Mouse (Mus musculus): ENCODE results near the gene Trim24.
"Not testable (repeated sequence)": the region's sequence is repeated elsewhere in the genome, so short reads cannot be mapped to it uniquely, and the experiment has no call there.

Gene Trim24

GRCm38 (mm10) chr6:37870245-37871136 lies at the start of gene Trim24:
Gene Trim24 (plus strand): TSS chr6:37870811.
- DNase-seq = peak; percentile 93 to 96

- no peak for DNase-seq
Measured at GRCm38 (mm10) chr6:37821531-37822051, 49.0 kb upstream of the Trim24 start.

GRCm38 (mm10) chr6:37822390-37822789 lies 48.2 kb upstream of the Trim24 start:
- DNase-seq = no peak

GRCm38 (mm10) chr6:37823731-37824130 lies 46.9 kb upstream of the Trim24 start:
- no peak for DNase-seq

- not testable (repeated sequence) for DNase-seq
Measured at GRCm38 (mm10) chr6:37825331-37826115, 45.1 kb upstream of the Trim24 start.

- DNase-seq = no peak
Measured at GRCm38 (mm10) chr6:37828955-37829354, 41.7 kb upstream of the Trim24 start.

GRCm38 (mm10) chr6:37829631-37830030 lies 41.0 kb upstream of the Trim24 start:
- no peak for DNase-seq

GRCm38 (mm10) chr6:37833691-37834090 lies 36.9 kb upstream of the Trim24 start:
- no peak for DNase-seq

- not testable (repeated sequence) for DNase-seq
Measured at GRCm38 (mm10) chr6:37836951-37837565, 33.6 kb upstream of the Trim24 start.

- no peak for DNase-seq
Measured at GRCm38 (mm10) chr6:37842779-37843605, 27.6 kb upstream of the Trim24 start.

- DNase-seq = no peak
Measured at GRCm38 (mm10) chr6:37843647-37844273, 26.9 kb upstream of the Trim24 start.

- not testable (repeated sequence) for DNase-seq
Measured at GRCm38 (mm10) chr6:37844947-37845346, 25.7 kb upstream of the Trim24 start.

- not testable (repeated sequence) for DNase-seq
Measured at GRCm38 (mm10) chr6:37847531-37847930, 23.1 kb upstream of the Trim24 start.

GRCm38 (mm10) chr6:37851352-37851751 lies 19.3 kb upstream of the Trim24 start:
- DNase-seq = no peak

GRCm38 (mm10) chr6:37853289-37853688 lies 17.3 kb upstream of the Trim24 start:
- DNase-seq = no peak

- no peak for DNase-seq
Measured at GRCm38 (mm10) chr6:37855384-37855783, 15.2 kb upstream of the Trim24 start.

- not testable (repeated sequence) for DNase-seq
Measured at GRCm38 (mm10) chr6:37856300-37856699, 14.3 kb upstream of the Trim24 start.

- DNase-seq = no peak
Measured at GRCm38 (mm10) chr6:37857196-37857874, 13.3 kb upstream of the Trim24 start.

- no peak for DNase-seq
Measured at GRCm38 (mm10) chr6:37858126-37858525, 12.5 kb upstream of the Trim24 start.

- DNase-seq = no peak
Measured at GRCm38 (mm10) chr6:37862893-37863292, 7.7 kb upstream of the Trim24 start.
